Mouse (Mus musculus) G1E (cell line): ENCODE results near the gene Me3. TPM values are rescaled to one million over a fixed set of nuclear protein-coding genes. Genes with fewer than 3 reads are reported as not detected.

Experiments used
- ATAC-seq: 2 replicates; pipeline ENCODE4 v1.8.0; 2016; ENCODE audit warnings: mild to moderate bottlenecking; ENCODE audit not compliant: insufficient number of reproducible peaks, poor library complexity, low FRiP score, severe bottlenecking; ENCODE audit errors: extremely low read depth
- DNase-seq: peaks from one replicate; pipeline ENCODE4 v3.0.0; 2012; ENCODE audit warnings: low spot score
- H3K27me3 ChIP-seq: 2 replicates; pipeline ENCODE4 v1.6.1; 2012; ENCODE audit warnings: mild to moderate bottlenecking, low read length, inconsistent platforms; ENCODE audit not compliant: insufficient read depth
- H3K36me3 ChIP-seq: replicated peaks from 2 replicates; pipeline ENCODE3; 2012; ENCODE audit warnings: mild to moderate bottlenecking, inconsistent platforms
- H3K4me1 ChIP-seq: 2 replicates; pipeline ENCODE4 v1.6.1; 2012; ENCODE audit warnings: low read depth, low read length, inconsistent platforms, mixed read lengths; ENCODE audit not compliant: insufficient read depth
- H3K4me3 ChIP-seq: 2 replicates; pipeline ENCODE4 v1.5.1; 2012; ENCODE audit warnings: low read depth, mild to moderate bottlenecking, inconsistent platforms, low read length, moderate library complexity, mixed read lengths
- H3K9me3 ChIP-seq: replicated peaks from 2 replicates; pipeline ENCODE4 v1.6.1; 2012; ENCODE audit warnings: inconsistent platforms
- CTCF ChIP-seq: IDR thresholded peaks from 2 replicates; pipeline ENCODE4 v1.5.1; 2012; ENCODE audit warnings: low read depth, low read length, inconsistent platforms, mixed read lengths
- GATA1 ChIP-seq: IDR thresholded peaks from 2 replicates; pipeline ENCODE4 v1.6.1; 2012; ENCODE audit warnings: borderline replicate concordance, low read length, inconsistent platforms, mixed read lengths
- GATA2 ChIP-seq: IDR thresholded peaks from 2 replicates; pipeline ENCODE4 v1.6.1; 2012; ENCODE audit warnings: low read depth, low read length, inconsistent platforms, borderline replicate concordance
- POLR2AphosphoS5 ChIP-seq: IDR thresholded peaks from 2 replicates; pipeline ENCODE4 v1.6.1; 2012; ENCODE audit warnings: low read depth, low read length, inconsistent platforms; ENCODE audit not compliant: insufficient replicate concordance
- TAL1 ChIP-seq: conservative IDR thresholded peaks from 2 replicates; pipeline ENCODE4 v1.6.1; 2012; ENCODE audit warnings: low read depth, low read length, inconsistent platforms, mixed read lengths
- polyA plus RNA-seq: library from polyadenylated mRNA; stranded (reverse); fragments of >175 nt; gene quantifications from 2 replicates; pipeline ENCODE4 v1.2.3, GENCODE M21; 2012
- total RNA-seq, 2 experiments: library from RNA; stranded (forward) in 1 of 2; stranded (reverse) in 1 of 2; fragments of 200-1000 nt in 1 of 2; fragments of >200 nt in 1 of 2; fragmentation: Nextera tagmentation in 1 of 2; gene quantifications; 2 replicates each; pipeline ENCODE4 v1.2.3; 2014 to 2017

Me3 gene
- total and polyA plus RNA-seq, 3 experiments, result 0.33 TPM; not detected in 2

GRCm38 (mm10) chr7:89671104-89671831, 39.1 kb downstream of the Me3 start:
- no peak for TF ChIP-seq TAL1
- TF ChIP-seq CTCF, result no peak
- no peak for TF ChIP-seq GATA2
- TF ChIP-seq POLR2AphosphoS5, result no peak
- TF ChIP-seq GATA1, result no peak
- Histone ChIP-seq H3K4me1 (no peaks in the 10 kb centered on the region), H3K27me3 (no peaks in the 10 kb centered on the region), H3K36me3 (no peaks in the 10 kb centered on the region), H3K4me3 (no peak overlapping the region), H3K9me3 (no peaks in the 10 kb centered on the region)
- ATAC-seq, result no peak
- no peak for DNase-seq

DNA sequence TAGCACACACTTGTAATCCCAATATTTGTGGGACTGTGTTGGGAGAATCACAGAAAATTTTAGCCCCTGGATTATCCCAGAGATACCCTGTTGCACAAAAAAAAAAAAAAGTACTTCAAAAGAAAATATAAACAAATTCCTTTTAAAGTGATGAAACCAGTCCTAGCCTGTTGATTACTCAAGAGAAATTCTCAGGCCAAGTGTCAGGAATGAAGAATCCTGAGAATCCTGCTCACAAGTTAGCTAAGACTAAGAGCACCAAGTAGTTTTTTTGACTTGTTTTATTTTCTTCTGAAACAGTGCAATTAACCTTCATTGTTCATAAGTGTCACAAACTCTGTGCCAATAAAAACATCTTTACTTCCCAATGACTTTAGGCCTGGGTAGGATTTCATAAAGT, 44.0 kb downstream of the Me3 start:
- Histone ChIP-seq H3K36me3 (no peaks in the 10 kb centered on the region), H3K4me1 (no peaks in the 10 kb centered on the region), H3K9me3 (no peaks in the 10 kb centered on the region), H3K4me3 (no peak overlapping the region), H3K27me3 (no peaks in the 10 kb centered on the region)
- no peak for TF ChIP-seq TAL1
- no peak for TF ChIP-seq GATA1
- TF ChIP-seq CTCF, result no peak
- TF ChIP-seq GATA2, result no peak
- no peak for TF ChIP-seq POLR2AphosphoS5
- no peak for ATAC-seq
- DNase-seq, result no peak

DNA sequence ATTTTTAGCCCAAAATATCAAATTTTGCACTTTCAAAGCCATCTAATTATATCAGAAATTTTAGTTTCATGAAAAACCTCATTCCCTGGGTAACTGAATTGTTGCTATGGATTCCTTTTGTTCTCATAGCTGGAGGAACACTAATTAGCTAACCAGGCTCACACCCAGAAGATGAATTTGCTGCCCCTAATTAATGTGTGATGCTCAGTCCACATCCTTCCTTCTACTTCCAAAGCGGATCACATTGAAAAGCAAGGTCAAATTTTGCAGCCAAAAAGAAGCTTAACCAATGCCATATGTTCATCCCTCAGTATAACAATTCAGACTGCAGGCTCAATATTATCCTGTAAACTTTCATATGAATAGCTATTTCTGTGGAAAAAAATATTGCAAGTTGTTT, 45.7 kb downstream of the Me3 start:
- Histone ChIP-seq H3K27me3 (no peaks in the 10 kb centered on the region; the same call in 1 of the 2 replicates), H3K9me3 (no peaks in the 10 kb centered on the region), H3K4me3 (no peak overlapping the region), H3K4me1 (no peaks in the 10 kb centered on the region), H3K36me3 (no peaks in the 10 kb centered on the region)
- TF ChIP-seq POLR2AphosphoS5 (no peak), GATA2 (no peak), CTCF (no peak), GATA1 (no peak), TAL1 (no peak)
- ATAC-seq (no peak), DNase-seq (no peak)

GRCm38 (mm10) chr7:89678719-89679118, 46.5 kb downstream of the Me3 start:
- H3K4me3 ChIP-seq, result no peak overlapping the region
- no peaks in the 10 kb centered on the region for H3K9me3 ChIP-seq
- no peaks in the 10 kb centered on the region for H3K36me3 ChIP-seq
- no peak for TF ChIP-seq POLR2AphosphoS5
- no peak for TF ChIP-seq GATA1
- TF ChIP-seq TAL1, result no peak
- TF ChIP-seq GATA2, result no peak
- no peaks in the 10 kb centered on the region for H3K4me1 ChIP-seq
- H3K27me3 ChIP-seq, result no peaks in the 10 kb centered on the region; the same call in 1 of the 2 replicates
- ATAC-seq (no peak), DNase-seq (no peak)

GRCm38 (mm10) chr7:89679139-89679538, 46.9 kb downstream of the Me3 start:
- no peaks in the 10 kb centered on the region for H3K9me3 ChIP-seq
- no peaks in the 10 kb centered on the region; the same call in 1 of the 2 replicates for H3K27me3 ChIP-seq
- ATAC-seq, result no peak
- no peaks in the 10 kb centered on the region for H3K36me3 ChIP-seq
- no peak for DNase-seq
- H3K4me3 ChIP-seq, result no peak overlapping the region
- TF ChIP-seq GATA2 (no peak), GATA1 (no peak), POLR2AphosphoS5 (no peak), CTCF (no peak), TAL1 (no peak)
- H3K4me1 ChIP-seq, result no peaks in the 10 kb centered on the region

DNA sequence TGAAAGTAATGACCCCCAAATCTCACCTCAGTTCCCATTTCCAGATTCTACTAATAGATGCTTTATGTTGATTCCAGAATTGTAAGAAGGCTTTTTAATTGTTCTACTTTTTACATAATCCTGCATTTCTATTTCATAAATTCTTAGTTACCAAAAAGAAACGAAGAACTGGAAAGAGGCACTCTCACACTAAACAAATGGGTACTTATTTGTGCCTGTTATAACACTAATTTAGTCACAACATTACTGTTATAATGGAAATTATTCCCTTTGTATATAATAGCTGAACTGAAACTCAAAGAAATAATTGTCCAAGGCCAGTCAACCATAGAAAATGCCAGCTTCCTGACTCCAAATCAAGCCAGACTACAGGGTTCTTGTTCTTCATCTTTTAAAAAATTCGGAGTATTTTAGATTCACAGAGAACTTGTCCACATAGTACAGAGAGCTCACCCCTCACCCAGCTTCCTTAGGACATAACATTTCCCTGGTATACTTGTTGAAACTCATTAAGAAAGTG, 47.5 kb downstream of the Me3 start:
- Histone ChIP-seq H3K9me3 (no peaks in the 10 kb centered on the region), H3K36me3 (no peaks in the 10 kb centered on the region), H3K4me1 (no peaks in the 10 kb centered on the region), H3K27me3 (no peaks in the 10 kb centered on the region; the same call in 1 of the 2 replicates), H3K4me3 (no peak overlapping the region)
- TF ChIP-seq CTCF (no peak), POLR2AphosphoS5 (no peak), TAL1 (no peak)
- ATAC-seq (no peak), DNase-seq (no peak)

GRCm38 (mm10) chr7:89680891-89681290, 48.7 kb downstream of the Me3 start:
- Histone ChIP-seq H3K27me3 (no peaks in the 10 kb centered on the region; the same call in 1 of the 2 replicates), H3K4me3 (no peak overlapping the region), H3K4me1 (no peaks in the 10 kb centered on the region), H3K9me3 (no peaks in the 10 kb centered on the region), H3K36me3 (no peaks in the 10 kb centered on the region)
- DNase-seq, result no peak
- ATAC-seq, result no peak
- TF ChIP-seq GATA2 (no peak), TAL1 (no peak), GATA1 (no peak), CTCF (no peak), POLR2AphosphoS5 (no peak)
